Mouse (Mus musculus) heart, postnatal 10 days (tissue): ENCODE measurements at regions not wholly inside any gene's neighbourhood (a gene's known extent, or its start where the extent isn't known, plus 50 kb on each side); places are given as distances from the start of the nearest gene placed in this dataset.
"Not testable (repeated sequence)": the region's sequence is repeated elsewhere in the genome, so short reads cannot be mapped to it uniquely, and the experiment has no call there.

Experiments
- DNase-seq, 2 experiments: peaks; one replicate each; pipeline ENCODE4 v3.0.0; 2021
- intact Hi-C: fragments of 180-260 bp; cut with DNase I; formaldehyde crosslinking; loops from one replicate; pipeline ENCODE4 v1.15.1; 2025

- intact Hi-C loops = no loop called here
- no peak for DNase-seq
These were observed 922.9 kb upstream of the Ppp6c start for GRCm38 (mm10) chr2:40149186-40149585.

GRCm38 (mm10) chr2:40127615-40128014 lies 901.4 kb upstream of the Ppp6c start:
- DNase-seq = peak; percentile 3 to 15
- intact Hi-C loops = not testable (repeated sequence)

GRCm38 (mm10) chr2:40119176-40119575 lies 892.9 kb upstream of the Ppp6c start:
- DNase-seq = no peak

GRCm38 (mm10) chr2:40114435-40114834 lies 888.2 kb upstream of the Ppp6c start:
- intact Hi-C loops = no loop called here
- DNase-seq = no peak

More at GRCm38 (mm10) chr2:40119176-40119575, 892.9 kb upstream of the Ppp6c start:
- intact Hi-C loops = no loop called here
